Mouse (Mus musculus) left cerebral cortex, postnatal 4 days (tissue): ENCODE measurements around the gene Lactbl1. TPM values are rescaled to one million over a fixed set of nuclear protein-coding genes. Genes with fewer than 3 reads are reported as not detected.

Experiments used
- DNase-seq: peaks from one replicate; pipeline ENCODE4 v3.0.0-alpha.2; 2022
- intact Hi-C: fragments of 180-260 bp; cut with DNase I; formaldehyde crosslinking; loops from one replicate; pipeline ENCODE4 v1.15.1; 2025
- total RNA-seq, 2 experiments: library from RNA; stranded (reverse); gene quantifications; 2 replicates each; pipeline ENCODE4 v1.2.3; 2021

The Lactbl1 gene
- total RNA-seq, 2 experiments from 2014 or later = 0.12 TPM; not detected in 1

- intact Hi-C loops = no loop called here
- no peak for DNase-seq
Observed at GRCm38 (mm10) chr4:136635995-136636394, 13.6 kb downstream of the Lactbl1 start.

DNA sequence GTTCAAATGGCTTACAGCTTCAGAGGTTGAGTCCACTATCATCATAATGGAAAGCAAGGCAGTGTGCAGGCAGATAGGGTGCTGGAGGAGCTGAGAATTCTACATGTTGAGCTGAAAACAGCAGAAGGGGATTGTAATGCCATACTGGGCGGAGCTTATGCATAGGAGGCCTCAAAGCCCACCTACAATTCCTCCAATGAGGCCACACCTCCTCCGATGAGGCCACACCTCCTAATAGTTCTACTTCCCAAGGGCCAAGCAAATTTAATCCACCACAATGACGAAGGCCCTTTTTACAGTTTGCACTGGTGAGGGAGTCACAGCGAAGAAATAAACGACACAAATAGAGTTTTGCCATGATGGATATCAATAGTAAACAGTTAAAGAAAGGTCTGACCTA is 14.1 kb downstream of the Lactbl1 start:
- DNase-seq = no peak
- intact Hi-C loops = no loop called here

- no peak for DNase-seq
- intact Hi-C loops = no loop called here
Observed at GRCm38 (mm10) chr4:136636983-136637562, 14.7 kb downstream of the Lactbl1 start.

- DNase-seq = peak; percentile 81
Observed at GRCm38 (mm10) chr4:136637563-136638229, 15.3 kb downstream of the Lactbl1 start.

GRCm38 (mm10) chr4:136638230-136638750 is 15.9 kb downstream of the Lactbl1 start:
- no peak for DNase-seq
- intact Hi-C loops = no loop called here

More at GRCm38 (mm10) chr4:136637563-136638229, 15.3 kb downstream of the Lactbl1 start:
- intact Hi-C loops = no loop called here

DNA sequence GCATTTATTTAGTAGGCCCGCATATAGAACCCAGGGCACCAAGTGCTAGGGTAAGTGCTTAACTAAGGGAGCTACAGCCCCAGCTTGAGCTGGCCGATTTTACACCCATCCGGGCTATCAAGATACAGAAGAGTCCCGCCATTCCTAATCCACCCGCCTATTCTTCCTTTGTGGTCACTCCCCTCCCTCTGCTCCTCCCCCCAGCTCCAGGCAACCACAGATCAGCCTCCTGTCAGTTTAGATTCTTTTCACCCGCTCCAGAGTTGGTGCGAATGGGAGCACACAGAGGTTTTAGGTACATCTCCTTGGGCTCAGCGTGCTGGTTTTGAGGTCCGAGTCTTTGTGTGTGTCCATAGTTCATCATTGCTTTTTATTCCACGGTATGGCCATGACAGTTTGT is 16.5 kb downstream of the Lactbl1 start:
- intact Hi-C loops = no loop called here

GRCm38 (mm10) chr4:136648922-136649479 is 26.6 kb downstream of the Lactbl1 start:
- DNase-seq = peak; percentile 92

More for the DNA sequence above, 16.5 kb downstream of the Lactbl1 start:
- no peak for DNase-seq

GRCm38 (mm10) chr4:136649480-136650196 is 27.2 kb downstream of the Lactbl1 start:
- intact Hi-C loops = loop anchor here (10.0 kb wide), 1 partner anchor 425 kb away; no protein-coding TSS in a partner anchor
- DNase-seq = peak; percentile 60

More at GRCm38 (mm10) chr4:136648922-136649479, 26.6 kb downstream of the Lactbl1 start:
- intact Hi-C loops = no loop called here

GRCm38 (mm10) chr4:136650261-136650660 is 27.8 kb downstream of the Lactbl1 start:
- intact Hi-C loops = loop anchor here (10.0 kb wide), 1 partner anchor 425 kb away; no protein-coding TSS in a partner anchor
- DNase-seq = no peak

- intact Hi-C loops = loop anchor here (10.0 kb wide), 1 partner anchor 423 kb away; no protein-coding TSS in a partner anchor
- peak; percentile 63 for DNase-seq
Observed at GRCm38 (mm10) chr4:136651357-136651811, 29.0 kb downstream of the Lactbl1 start.

DNA sequence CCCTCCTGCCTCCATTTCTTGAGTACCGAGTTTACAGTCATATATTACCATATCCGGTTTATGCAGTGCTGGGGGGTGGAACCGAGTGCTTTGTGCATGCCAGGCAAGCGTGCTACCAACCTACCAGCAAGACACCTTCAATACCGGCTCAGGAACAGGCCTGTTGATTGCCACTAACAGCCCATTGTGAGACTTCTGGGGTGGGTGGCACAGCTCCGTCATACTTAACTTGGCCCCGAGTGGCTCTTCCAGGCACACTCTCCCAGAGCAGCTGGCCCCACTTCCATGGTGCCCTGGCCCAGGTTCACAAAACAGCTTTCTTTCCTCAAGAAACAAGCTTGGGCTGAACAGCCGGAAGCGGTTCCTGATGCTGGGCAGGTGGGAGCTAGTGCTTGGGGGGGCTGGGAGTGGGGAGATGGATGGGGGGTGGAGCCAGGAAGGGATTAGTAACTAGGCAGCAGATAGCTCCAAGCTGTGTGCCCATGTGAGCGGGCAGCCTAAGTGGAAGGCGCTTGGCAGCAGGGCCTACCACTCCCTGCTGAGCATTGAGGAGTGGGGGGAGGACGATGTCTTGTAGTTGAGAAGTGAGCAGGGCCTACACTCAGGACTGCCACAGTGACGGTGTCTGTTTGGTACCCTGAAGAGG is 29.6 kb downstream of the Lactbl1 start:
- intact Hi-C loops = loop anchor here (10.0 kb wide), 1 partner anchor 423 kb away; no protein-coding TSS in a partner anchor
- peak; percentile 86 for DNase-seq

GRCm38 (mm10) chr4:136652528-136652910 is 30.1 kb downstream of the Lactbl1 start:
- intact Hi-C loops = loop anchor here (10.0 kb wide), 1 partner anchor 422 kb away; no protein-coding TSS in a partner anchor
- DNase-seq = peak; percentile 93

DNA sequence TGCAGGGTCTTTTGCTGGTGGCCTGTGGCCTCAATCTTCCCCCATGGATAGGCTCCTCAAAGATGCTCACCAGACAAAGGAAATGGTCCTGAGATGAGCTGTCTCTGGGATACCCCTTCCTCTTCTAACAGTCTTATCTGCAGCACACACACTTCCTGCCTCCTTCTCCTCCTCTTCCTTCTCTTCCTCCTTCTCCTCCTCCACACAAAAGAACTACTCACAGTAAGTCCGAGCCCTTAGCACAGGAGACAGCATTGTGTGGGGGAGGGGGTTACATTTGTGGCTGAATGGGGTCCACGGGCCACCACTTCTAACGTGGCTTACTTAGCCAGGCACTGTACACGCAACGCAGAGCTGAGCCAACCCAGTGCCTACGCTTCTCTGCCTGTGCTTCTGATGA is 30.6 kb downstream of the Lactbl1 start:
- intact Hi-C loops = loop anchor here (10.0 kb wide), 1 partner anchor 422 kb away; no protein-coding TSS in a partner anchor
- no peak for DNase-seq

DNA sequence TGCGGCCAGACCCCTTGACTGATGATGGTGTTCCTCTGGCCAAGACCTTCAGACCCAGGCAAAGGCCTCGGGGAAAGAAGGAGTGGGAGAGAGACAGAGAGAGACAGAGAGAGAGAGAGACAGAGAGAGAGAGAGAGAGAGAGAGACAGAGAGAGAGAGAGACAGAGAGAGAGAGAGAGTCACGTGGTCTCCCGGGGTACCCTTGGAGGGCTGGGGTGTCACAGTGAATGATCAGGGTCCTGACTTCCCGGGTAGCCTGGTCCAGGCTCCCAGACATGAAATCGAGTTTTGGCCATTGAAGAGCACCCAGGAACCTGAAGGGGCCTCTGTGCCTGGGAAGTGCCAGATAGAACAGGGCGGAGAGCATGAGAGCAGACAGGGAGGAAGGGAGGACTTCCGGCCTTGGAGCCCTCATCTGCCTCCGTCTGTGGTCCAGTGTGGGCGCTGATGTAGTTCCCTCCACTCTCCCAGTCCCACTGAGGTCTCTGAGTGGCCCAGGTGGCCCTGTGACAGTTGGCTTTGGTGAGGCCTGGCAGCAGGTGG is 31.3 kb downstream of the Lactbl1 start:
- DNase-seq = no peak
- intact Hi-C loops = loop anchor here (10.0 kb wide), 1 partner anchor 421 kb away; no protein-coding TSS in a partner anchor

DNA sequence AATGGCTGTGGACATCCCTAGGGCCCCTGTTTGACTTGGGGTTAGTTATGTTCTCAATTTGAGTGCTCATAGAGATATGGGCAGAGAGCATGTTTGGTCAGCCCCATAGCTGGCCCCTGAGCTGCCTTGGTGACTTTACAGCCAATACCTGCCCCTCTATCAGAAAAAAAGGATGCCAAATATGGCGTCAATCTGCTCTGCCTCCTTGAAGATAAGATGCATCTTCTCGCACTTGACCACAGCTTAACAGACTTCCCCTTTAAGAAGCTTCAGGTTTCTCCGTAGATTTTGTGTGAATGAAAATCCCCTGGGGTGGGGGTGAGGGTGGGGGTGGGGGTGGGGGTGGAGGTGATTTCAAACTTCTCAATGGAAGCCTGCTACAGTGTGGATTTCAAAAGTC is 35.5 kb downstream of the Lactbl1 start:
- DNase-seq = no peak
- intact Hi-C loops = loop anchor here (10.0 kb wide), 1 partner anchor 417 kb away; no protein-coding TSS in a partner anchor

DNA sequence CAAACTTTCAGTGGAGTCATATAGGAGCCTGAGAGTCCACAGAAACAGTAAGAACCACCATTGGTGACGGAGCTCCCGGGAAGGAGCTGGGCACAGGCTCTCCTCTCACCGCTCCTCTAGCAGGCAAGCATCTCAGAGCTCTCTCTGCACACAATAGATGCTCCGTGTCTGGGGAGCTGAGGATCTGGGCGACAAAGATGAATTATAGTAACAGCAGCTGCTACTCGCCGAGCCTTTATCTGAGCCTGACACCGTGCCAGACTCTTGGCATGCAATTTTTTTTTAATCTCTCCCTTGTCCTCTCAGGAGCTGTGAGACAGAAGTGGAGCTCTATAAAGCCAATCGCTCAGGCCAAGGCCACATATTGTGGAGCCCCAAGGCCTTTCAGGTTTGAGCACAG is 42.6 kb downstream of the Lactbl1 start:
- intact Hi-C loops = no loop called here
- peak; percentile 81 for DNase-seq

GRCm38 (mm10) chr4:136666002-136666401 is 43.6 kb downstream of the Lactbl1 start:
- intact Hi-C loops = no loop called here
- no peak for DNase-seq

DNA sequence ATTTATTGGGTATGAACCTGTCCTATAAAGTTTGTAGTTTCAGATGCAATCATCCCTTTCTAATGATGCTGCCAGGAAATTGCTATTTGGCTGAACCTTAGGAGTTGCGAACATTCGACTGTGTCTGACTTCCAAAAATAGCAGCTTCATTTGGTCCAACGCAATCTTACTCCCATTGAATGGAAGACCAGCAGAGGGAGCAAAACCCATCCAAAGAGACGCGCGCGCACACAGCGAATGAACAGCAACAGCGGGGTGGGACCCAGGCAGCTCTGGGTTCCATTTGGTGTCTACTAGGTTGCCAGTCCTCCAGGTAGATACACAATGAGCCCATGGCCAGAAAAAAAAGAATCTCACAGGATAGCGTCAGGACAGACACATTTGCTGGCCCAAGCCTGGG is 45.3 kb downstream of the Lactbl1 start:
- intact Hi-C loops = no loop called here
- DNase-seq = no peak

DNA sequence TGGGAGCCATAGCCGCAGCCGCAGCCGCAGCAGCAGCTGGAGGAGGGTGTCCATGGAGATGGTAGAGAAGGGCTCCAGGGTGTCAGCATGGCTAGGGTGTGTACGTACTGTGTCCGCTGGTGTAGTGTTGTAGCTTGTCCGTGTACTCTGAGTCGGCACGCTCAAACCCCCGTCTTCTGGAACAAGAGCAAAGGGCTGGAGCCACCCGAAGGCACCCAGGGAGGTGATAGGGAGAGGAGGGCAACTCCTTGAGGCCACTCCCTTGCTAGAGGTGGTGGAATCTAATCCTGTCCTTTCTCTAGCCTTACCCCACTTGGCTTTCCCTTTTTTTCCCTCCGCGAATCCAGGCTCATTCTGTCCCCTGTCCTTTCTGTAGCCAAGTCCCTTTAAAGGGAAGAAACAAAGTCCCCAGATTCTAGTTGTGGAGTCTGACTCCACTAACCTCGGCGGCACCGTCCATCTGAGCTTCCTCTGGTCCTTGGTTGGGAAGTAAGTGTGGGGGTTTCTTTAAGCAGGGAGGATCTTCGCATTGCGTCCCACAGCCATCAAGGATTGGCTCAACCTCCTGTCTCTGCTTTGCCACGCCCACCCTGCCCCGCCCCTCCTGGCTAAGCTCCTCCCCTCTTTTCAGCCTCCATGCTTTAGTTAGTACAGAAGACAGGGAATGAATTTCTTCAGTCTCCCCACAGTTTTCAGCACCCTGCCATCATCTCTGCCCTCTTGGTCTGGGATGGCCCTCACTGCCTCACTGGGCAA is 50.1 kb downstream of the Lactbl1 start:
- intact Hi-C loops = loop anchor here (10.0 kb wide), 1 partner anchor 202 kb away; no protein-coding TSS in a partner anchor
- no peak for DNase-seq
